Mouse (Mus musculus): ENCODE data around the gene Hist1h2bj. TPM values are rescaled to one million over a fixed set of nuclear protein-coding genes. Genes with fewer than 3 reads are reported as not detected.
A peak's percentile ranks its signal among the peaks of the same experiment; 100 is the strongest.

The Hist1h2bj gene
- polyA plus RNA-seq, 1 experiment: 0.65 TPM

DNA sequence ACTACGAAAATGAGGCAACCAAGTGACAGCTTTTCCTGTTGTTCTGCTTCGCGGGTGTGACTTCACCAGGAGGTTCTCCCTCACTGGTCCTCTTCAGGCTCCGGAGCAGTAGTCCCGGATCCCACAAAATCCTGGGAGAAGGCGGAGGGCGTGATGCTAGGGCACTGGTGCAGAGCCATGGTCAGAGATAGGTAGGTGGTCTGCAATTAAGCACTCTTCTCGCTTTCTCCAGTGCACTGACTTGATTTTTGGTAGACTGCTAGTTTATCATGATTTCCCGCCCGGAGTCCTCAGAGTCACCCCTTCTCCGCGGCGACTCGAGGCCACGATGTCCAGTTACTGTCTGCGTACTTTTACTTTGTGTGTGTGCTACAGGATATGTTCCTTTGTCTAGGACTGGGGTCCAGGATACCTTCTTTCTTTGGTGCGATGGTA is 28.6 kb upstream of the Hist1h2bj start:
- DNase-seq (ENCODE audit: low spot score): no peak

DNA sequence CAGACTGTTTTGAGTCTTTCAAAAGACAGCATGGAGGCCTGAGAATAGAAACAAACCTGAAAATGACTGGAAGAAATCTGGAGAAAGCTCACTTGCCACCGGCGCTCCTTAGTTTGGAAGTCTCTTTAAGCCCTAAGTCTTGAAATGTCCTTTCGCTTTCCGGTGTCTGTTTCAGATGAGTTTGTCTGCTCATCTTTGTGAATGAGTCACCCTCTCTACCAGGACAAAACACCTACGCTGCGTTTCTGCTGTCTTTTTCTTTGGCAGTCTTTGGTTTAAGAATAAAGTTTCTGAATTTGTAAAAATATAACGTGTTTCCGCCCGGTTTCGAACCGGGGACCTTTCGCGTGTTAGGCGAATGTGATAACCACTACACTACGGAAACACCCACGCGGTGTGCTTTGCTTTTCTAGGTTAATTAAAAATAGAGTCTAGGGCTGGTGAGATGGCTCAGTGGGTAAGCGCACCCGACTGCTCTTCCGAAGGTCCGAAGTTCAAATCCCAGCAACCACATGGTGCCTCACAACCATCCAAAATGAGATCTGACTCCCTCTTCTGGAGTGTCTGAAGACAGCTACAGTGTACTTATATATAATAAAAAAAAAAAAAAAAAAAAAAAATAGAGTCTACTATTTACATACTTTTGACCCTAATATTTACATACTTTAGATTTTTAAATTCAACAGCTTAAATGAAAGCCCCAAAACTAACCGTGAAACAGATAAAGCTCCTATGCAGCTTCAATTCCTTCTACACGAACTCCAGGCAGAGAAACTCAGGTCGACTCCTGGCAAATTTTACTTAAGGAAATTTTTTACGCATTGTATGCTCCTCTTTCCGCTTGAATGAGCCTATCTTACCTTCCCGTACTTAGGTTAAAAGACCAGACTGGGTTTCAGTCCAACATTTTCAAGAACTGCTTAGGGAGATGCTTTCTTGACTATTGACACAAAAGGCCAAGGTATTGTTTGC is 27.2 kb upstream of the Hist1h2bj start:
- no peak for DNase-seq (ENCODE audit: low spot score)

- DNase-seq (ENCODE audit: low spot score): no peak
Observed at GRCm38 (mm10) chr13:22019934-22020835, 22.8 kb upstream of the Hist1h2bj start.

DNA sequence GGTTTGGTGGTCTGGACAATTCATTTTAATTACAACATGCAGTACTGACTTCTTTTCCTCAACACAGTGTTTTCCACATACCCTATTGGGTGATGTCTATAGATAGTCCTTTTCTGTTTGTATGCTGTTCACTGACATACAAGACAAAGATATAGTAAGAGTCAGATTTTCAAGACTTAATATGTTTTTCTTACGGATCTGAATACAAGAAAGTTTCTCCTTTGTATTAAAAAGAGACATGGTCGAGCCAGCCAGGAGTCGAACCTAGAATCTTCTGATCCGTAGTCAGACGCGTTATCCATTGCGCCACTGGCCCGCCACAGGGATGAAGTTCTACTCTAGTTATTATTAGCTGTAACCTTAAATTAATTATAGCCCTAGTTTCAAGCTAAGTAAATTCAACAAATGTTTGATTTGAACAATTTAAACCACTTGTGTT is 22.1 kb upstream of the Hist1h2bj start:
- DNase-seq (ENCODE audit: low spot score): no peak

- DNase-seq (ENCODE audit: low spot score): no peak
Observed at GRCm38 (mm10) chr13:22021581-22021980, 21.4 kb upstream of the Hist1h2bj start.

DNA sequence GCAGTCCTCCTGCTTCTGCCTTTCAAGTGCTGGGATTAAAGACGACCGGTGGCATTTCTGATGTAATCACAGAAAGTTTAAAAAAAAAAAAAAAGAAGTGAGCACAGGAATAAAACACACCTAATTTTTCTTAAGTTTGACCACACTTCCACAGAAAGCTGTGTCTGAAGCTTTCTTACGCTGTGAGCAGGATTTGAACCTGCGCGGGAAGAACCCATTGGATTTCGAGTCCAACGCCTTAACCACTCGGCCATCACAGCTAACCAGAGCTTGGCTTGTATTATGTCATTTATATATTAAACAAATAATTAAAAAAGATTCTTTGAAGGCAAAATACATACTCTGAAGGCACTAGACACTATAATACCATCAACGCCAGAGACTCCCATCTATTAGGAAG is 20.8 kb upstream of the Hist1h2bj start:
- DNase-seq (ENCODE audit: low spot score): no peak

DNA sequence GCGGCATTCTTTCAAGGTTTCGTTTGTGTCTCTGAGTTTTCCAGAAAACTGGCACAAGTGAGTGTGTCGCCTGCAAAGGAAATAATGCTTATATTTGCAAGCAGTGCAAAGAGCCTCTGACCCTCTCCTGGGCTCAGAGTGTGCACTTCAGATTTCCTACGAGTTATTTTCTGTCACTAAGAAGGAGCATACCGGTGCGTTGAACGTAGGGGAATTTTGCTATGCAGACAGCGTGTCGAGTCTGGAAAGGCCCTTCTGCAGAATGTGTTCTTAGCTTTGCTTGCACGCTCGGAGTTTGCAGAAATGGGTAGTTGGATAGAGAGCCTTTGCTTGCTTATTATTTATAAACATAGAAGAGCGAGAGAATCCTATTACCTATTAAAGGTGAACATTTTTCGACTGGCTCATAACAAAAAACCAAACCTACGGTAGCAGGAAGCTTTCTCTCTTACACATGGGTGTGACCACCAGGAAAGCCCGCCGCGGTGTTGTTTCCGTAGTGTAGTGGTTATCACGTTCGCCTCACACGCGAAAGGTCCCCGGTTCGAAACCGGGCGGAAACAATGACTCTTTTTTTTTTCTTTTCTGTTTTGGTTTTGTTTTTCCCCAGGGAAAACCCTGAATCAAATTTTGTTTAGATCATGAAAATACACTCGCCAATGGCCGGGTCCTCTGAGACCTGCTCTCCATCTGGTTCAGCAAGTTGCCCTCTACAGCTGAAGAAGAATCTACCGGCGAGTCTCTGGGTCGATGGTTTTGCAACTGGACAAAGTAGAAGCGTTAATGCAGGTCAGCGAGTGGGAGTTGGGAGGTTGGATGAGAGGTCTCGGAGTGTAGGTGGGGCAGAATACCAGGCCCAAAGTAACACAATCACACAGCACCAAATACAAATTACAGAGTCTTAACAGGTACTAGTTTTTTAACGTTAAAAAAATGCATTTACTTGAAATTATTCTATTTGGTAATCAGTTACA is 16.7 kb upstream of the Hist1h2bj start:
- DNase-seq (ENCODE audit: low spot score): peak; percentile 76

GRCm38 (mm10) chr13:22028673-22029460 is 14.1 kb upstream of the Hist1h2bj start:
- peak; percentile 90 for DNase-seq (ENCODE audit: low spot score)

- no peak for DNase-seq (ENCODE audit: low spot score)
Observed at GRCm38 (mm10) chr13:22029928-22030327, 13.1 kb upstream of the Hist1h2bj start.

DNA sequence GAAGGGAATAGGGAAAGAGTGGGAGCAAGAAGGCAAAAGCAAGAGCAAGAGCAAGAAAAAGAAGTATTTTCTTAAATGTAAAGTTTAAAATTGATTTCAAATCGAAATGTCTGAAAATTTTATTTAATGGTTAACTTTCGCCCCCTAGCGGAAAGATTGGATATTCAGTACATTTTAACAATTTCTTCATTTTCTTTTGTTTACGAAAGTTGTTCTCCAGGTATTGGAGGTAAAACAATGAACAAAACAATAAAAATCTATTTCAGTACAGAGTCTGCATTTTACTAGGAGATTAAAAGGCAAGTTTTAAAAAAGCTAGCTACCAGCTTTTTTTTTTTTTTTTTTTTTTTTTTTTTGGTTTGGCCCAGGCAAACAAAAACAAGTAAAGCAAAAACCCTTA is 12.5 kb upstream of the Hist1h2bj start:
- no peak for DNase-seq (ENCODE audit: low spot score)

GRCm38 (mm10) chr13:22033741-22034442 is 9.1 kb upstream of the Hist1h2bj start:
- DNase-seq (ENCODE audit: low spot score): no peak

DNA sequence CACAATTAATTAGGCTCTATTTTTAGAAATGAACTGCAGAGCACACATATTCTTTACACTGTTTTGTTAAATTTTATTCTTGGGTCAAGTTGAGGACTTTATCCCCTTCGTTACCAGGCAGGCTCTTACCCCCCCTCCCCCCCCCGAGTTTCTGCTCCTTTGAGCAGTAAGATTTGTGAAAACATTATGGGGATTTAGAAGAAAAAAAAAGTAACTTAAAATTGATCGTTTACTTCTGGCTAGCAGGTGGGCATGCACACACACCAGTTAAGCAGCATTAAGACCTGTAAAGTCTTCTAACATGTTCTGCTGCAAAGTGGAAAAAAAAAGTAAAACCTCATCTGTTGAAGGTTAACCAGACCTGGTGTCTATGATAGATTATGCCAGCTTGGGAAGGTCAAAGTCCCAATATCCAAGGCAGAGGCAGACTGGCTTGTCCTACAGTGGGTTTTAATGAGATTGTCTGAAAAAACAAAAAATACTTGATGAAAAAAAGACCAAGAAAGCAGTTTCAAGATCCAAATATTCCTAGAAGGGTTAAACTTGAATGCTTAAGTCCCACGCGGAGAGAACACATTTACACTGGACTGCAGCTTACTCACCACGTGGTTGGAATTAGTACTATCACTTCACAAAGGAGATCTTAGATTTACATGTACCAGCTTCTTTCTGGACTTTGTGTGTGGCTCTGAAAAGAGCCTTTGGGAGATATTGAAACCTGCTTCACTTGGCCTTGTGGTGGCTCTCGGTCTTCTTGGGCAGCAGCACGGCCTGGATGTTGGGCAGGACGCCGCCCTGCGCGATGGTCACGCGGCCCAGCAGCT is 8.4 kb upstream of the Hist1h2bj start:
- no peak for DNase-seq (ENCODE audit: low spot score)

DNA sequence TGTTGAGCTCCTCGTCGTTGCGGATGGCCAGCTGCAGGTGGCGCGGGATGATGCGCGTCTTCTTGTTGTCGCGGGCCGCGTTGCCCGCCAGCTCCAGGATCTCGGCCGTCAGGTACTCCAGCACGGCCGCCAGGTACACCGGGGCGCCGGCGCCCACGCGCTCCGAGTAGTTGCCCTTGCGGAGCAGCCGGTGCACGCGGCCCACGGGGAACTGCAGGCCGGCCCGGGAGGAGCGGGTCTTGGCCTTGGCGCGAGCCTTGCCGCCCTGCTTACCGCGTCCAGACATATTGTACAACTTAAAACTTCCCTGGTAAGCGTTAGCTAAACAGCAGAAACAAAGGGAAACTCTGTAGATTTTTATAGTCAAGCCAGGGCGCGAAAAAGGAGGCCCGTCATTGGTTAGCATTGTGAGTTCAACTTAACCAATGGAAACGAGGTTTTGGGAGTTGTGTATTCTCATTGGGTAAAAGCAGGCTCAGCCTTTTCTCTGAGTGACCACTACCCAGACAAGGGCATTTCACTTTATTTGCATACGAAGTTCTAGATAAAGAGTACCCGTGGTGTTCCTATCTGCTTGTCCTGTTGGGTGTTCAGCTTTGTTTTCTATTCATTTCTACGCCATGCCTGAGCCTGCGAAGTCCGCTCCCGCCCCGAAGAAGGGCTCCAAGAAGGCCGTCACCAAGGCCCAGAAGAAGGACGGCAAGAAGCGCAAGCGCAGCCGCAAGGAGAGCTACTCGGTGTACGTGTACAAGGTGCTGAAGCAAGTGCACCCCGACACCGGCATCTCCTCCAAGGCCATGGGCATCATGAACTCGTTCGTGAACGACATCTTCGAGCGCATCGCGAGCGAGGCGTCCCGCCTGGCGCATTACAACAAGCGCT is 7.5 kb upstream of the Hist1h2bj start, which contains the start of the genes Hist1h2ah and Hist1h2bk:
TSS of gene Hist1h2ah (minus strand) at position 302 of the 882 bp plus-strand sequence.
TSS of gene Hist1h2bk (plus strand) at position 604 of the 882 bp plus-strand sequence.
- peak; percentile 46 for DNase-seq (ENCODE audit: low spot score)

- no peak for DNase-seq (ENCODE audit: low spot score)
Observed at GRCm38 (mm10) chr13:22036149-22036956, 6.7 kb upstream of the Hist1h2bj start.

GRCm38 (mm10) chr13:22036986-22037385 is 6.0 kb upstream of the Hist1h2bj start:
- DNase-seq (ENCODE audit: low spot score): no peak

DNA sequence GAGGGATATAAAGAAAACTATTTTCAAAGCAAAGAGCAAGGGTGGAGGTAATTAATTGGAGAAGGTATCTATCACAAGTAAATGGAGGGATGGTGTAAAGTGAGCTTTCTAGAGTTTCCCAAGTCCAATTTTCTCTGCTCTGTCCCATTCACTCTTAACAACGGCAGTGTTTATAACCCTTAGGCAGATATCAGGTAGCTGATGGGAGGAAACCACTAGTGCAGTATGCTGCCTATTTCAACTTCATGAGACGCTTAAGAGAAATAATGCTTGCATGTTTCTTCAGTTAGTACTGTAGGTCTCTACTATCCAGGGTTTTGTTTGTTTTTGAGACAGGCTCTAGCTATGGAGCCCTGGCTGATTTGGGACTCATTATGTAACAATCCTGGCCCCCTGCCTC is 5.6 kb upstream of the Hist1h2bj start:
- no peak for DNase-seq (ENCODE audit: low spot score)

DNA sequence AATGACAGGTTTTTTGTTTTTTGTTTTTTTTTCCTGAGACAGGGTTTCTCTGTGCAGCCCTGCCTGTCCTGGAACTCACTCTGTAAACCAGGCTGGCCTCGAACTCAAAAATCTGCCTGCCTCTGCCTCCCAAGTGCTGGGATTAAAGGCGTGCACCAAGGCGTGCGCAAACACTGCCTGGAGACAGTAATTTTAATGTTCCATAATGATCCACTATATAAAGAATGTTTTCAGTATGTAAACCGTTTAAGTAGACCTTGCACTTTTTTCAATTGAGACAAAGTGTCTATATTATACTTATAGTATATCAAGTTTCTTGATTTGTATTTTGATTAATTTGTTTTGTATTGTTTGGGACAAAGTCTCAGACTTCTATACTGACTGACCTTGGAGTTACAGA is 3.6 kb upstream of the Hist1h2bj start:
- no peak for DNase-seq (ENCODE audit: low spot score)
